Mouse (Mus musculus) kidney, adult 8-10 months (tissue): Measurements from ENCODE around the gene Cbarp.

ENCODE experiments used
- DNase-seq, 2 experiments: peaks; one replicate each; pipeline ENCODE4 v3.0.0; 2022

The Cbarp gene

DNA sequence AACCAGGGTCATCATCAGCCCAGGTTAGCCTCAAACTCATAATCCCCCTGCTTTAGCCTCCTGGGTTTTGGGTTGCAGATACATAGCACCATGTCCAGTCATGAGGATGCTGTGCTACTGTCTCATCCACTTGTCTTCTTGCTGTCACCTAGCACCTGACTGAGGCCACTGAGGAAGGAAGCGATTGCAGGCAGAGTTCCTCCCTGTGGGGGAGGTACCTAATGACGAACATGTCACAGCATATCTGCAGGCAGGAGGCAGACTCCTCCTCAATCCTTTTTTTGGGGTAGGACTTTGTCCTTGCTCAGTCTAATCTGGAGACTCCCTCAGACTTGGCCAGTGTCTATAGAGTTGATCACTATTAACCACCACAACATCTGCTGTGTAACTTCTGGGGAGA is 19.0 kb downstream of the Cbarp start:
- DNase-seq = no peak

DNA sequence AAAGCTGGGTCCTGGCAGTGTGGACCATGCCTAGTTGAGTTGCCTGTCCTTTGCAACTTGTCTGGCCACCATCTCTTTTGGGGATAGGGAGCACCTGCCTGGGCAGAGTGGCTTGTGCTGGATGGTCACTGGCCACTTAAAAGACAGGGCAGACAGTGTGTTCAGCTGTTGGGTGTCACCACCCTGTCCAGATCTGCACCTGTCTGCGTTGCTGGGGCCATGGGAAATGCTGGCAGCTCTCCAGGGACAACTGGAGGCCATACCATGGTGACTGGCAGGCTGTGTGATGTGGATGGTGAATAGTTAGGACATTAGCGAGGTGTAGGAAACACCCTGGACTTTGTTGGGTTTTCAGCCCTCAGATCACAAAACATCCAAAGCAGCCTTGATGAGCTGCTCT is 20.5 kb downstream of the Cbarp start:
- no peak for DNase-seq

DNA sequence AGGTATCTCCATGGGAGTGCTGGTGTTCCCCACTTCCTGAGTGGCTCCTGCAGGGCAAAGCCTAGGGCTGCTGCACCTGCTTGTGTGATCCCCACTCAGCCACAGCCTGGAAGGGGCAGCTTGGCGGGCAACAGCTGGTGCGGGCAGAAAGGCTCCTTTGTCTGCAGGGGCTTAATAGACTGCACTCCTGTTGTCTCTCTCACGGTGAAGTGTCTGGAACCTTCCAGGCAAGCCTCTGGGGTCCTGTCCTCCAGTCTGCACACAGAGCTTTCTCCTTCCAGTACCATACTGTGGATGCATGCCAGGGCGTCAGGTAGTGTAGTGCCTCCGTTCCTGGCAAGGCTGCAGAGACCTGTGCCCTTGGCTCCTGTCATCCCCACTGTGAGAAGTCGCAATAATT is 22.1 kb downstream of the Cbarp start:
- DNase-seq = no peak

DNA sequence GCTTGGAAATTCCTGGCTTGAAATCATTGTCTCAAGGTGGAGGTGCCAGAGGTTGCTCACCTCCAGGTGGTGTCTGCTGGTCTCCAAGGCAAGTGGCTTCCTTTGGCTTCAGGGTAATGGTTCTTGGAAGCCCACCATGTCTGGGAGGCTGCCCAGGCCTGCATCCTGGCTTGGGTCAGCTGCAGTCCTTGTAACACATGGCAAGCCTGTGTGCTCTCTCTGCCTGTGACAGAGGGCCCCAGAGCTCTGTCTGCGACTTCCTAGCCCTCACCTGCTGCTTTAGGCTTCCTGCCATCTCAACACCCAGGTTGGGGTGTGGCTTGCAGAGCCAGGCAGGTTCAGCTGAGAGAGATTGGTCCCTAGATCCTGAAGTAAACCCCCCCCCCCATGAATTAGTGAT is 22.9 kb downstream of the Cbarp start:
- no peak for DNase-seq

DNA sequence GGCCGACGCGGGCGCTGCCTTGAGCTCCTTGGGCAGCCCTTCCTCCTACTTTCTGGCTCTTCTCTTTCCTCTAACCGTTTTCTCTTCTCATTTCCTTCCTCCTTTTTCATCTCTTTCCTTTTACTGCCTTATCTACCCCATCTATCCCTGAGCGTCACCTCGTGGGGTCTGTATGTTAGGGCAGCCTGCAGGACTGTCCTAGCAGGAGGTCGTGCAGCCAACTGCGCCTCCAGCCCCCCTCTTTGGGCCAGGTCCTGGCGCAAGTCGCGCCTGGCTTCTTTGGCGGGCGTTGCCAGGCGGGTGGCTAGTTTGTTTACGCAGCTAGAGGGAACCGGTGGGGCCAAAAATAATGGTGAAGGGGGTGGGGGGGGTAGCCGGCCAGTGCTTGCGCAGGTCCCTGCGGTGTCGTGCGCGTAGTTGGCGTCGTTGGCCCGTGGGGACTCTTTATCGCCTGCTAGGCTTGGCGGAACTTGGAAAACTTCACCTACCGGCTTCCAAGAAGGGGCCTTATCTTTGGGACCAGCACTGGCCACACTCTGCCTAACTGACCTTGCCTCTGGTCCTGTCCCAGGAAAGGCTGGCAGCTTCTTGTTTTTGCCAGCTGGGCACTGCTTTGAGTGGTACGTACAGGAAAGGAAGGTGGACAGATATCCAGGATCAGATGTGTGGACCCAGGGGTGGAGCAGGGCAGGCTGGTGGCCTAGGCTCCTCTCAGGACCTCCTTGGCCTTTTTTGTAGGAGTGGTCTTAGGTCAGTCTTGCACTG is 23.5 kb downstream of the Cbarp start:
- DNase-seq = peak in 1 of 2 experiments; percentile 39

DNA sequence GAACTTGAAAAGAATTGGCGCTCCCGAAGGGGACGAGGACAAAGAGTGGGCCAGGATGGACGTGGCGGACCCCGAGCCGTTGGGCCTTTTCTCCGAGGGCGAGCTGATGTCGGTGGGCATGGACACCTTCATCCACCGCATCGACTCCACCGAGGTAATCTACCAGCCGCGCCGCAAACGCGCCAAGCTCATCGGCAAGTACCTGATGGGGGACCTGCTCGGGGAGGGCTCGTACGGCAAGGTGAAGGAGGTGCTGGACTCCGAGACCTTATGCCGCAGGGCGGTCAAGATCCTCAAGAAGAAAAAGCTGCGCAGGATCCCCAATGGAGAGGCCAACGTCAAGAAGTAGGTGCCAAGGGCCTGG is 24.1 kb downstream of the Cbarp start:
- DNase-seq = peak in 1 of 2 experiments; percentile 23

DNA sequence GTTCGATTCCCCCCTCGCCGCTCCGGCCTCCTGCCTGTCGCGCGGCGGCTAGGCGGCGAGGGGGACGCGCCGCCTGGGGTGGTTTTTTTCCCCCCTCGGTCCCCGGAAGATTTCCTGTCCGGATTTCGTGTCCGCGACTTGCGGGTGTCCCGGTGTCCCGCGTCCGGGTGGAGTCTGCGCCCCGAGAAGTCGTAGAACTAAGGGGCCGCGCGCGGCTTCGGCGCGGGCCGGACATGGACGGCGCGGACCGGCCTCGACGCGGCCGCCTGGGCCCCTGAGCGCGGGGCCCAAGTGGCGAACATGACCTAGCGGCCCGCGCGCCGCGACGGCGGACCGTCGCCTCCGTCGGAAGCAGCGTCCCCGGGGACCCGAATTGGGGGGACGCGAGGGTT is 24.7 kb downstream of the Cbarp start:
- DNase-seq = no peak

DNA sequence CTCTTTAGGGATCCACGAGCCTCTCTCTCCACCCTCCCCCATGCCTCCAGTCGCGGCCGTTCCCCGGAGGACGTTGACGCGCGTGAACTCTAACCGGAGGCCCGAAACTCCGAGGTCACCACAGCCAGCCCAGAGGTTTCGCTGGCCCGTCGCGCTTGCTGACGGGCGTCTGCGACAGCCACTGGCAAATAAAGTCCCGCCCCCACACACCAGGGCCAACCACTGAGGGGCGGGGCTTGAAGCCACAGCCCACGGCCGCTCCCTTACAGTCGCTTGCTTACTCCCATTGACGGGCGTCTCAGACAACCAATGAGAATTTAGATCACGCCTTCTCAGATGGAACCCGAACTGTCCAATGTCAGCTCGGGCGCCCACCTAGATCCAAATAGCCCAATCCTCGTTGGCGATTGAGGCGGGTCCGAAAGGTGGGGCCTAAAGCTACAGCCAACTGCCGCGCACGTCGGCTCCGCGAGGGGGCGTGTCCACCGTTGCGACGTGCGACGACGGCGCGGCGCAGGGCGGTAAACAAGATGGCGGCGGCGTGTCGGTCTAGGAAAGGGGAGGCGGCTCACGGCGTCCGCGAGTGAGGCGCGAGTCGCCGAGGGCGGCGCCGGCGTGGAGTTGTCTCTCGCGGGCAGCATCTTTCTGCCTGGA is 25.2 kb downstream of the Cbarp start, which contains the start of gene Stk11:
Stk11 (plus strand) TSS at position 514 of the 654 bp plus-strand sequence.
- peak; percentile 100 for DNase-seq

DNA sequence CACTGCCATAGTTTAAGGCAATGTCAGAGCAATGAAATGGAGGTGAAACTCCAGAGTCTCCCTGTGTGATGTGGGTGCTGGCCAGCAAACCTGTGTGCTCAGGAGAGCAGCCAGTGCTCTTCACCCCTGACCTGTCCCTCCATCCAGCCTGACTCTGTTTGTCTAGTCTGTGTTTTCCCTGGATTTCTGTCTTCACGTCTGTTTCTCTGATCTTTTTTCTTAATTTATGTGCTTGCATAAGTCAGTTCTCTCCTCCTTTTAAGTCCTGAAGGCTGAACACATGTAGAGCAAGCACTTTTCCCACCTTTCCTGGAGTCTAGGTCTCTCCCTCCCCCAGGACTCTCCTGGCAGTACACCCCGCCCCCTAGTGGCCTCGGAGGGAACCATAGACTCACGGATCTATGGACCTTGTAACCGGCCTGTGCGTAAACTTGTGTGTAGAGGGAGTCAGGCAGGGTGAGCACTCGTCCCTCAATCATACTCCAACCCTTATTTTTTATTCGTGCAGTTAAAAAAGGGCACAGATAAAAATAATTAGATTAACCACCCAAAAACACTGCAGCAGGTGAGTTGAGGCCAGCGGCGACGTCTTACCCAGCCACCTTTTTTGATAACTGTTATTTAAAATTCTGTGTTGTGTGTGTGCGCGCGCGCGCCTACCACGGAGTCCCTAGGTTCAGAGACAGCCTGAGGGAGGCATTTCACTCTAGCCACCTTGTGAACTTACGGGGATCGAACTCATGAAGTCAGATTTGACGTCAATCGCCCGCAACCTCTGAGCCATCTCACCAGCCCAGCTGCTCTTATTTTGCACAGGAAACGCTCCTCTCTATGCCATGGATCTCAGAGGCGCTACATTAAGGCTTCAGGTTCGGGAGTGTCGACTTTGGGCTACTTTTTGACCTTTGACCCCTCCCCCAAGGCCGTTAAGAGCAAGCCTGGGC is 26.0 kb downstream of the Cbarp start:
- DNase-seq = peak; percentile 93 to 96

DNA sequence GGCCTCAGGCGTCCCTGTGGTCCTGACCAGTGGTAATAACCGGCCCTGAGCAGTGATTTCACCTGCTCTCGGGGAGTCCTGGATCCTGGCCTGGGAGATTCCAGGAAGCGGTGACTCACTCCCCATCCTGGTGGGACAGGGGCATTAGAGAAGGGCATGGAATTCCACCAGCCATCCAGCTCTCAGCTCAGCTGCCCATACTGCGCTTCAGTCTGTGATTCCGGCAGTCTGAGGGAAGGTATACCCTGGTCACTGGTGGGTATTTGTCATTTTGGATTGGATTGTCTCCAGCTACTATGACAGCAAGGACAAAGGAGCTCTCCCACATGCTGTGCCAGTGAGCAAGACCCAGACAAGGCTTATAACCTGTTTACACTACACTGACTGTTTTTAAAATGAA is 33.0 kb downstream of the Cbarp start:
- no peak for DNase-seq

DNA sequence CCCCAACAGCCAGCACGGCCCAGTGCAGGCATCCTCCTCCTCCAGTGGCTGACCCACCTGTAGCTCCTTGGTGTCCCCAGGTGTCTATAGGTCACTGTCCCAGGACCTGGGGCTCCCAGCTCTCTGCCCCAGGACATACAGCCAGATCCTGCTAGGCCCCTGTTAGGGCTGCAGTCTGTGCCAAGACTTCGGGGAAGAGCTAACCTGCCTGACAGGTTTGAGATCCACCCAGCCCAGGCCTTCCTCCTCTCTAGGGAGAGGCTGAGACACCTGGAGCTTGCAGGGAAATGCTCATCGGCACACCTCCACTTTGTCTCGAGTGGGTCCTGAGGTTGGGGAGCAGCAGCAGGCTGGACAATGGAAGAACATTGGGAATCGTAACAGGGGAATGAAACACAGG is 34.7 kb downstream of the Cbarp start:
- no peak for DNase-seq

DNA sequence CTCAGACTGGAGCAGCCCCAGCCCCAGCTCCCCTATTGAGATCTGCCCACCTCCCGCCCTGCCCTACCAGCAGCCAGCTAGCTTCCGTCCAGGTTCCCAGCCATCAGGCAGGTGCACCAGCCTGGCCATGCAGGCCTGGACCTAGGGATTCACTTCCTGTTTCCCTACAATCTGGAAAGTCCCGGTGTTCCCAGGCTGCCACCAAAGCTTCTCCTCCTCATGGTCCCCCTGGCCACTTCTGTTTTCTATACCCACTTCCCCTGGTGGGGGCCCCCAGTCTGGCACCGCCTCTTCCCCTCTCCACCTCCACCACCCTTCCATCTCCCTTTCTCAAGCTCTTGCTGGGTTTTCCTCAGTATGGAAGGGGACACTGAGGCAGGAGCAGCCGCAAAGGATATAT is 35.2 kb downstream of the Cbarp start, which contains the start of gene Sbno2:
Sbno2 (minus strand) TSS at position 112 of the 400 bp plus-strand sequence.
- no peak for DNase-seq

DNA sequence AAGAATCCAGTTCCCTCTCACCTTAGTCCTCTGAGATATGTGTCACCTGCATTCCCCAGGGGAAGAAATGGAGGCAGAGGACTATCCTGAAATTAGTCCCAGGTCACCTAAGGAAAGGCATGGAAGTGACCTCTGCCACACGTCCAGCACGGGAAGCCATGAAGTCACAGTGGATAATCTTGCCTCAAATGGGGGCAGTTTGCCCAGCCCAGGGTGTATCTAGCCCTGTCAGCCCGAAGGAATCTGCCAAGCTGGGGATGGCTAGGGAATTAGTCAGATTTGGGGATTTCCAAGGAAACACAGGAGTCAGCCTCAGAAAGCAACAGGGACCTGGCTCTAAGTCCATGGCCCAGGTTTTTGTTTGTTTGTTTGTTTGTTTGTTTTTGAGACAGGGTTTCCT is 36.5 kb downstream of the Cbarp start:
- no peak for DNase-seq

DNA sequence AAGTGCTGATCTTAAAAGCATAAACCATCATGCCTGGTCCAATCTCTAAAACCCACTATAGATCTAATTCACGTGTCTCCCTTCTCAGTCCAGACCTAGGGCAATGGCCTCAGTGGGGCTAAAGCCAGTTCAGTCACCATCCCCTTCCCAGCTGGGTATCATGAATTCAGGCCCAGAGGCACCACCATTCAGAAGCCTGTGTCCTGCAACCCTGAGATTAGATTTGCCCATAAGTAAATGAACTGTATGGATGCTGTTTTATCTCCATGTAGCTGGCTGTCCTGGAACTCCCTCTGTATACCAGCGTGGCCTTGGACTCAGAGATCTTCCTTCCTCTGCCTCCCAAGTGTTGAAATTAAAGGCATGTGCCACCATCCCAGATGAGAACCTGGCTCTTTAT is 37.6 kb downstream of the Cbarp start:
- DNase-seq = no peak

DNA sequence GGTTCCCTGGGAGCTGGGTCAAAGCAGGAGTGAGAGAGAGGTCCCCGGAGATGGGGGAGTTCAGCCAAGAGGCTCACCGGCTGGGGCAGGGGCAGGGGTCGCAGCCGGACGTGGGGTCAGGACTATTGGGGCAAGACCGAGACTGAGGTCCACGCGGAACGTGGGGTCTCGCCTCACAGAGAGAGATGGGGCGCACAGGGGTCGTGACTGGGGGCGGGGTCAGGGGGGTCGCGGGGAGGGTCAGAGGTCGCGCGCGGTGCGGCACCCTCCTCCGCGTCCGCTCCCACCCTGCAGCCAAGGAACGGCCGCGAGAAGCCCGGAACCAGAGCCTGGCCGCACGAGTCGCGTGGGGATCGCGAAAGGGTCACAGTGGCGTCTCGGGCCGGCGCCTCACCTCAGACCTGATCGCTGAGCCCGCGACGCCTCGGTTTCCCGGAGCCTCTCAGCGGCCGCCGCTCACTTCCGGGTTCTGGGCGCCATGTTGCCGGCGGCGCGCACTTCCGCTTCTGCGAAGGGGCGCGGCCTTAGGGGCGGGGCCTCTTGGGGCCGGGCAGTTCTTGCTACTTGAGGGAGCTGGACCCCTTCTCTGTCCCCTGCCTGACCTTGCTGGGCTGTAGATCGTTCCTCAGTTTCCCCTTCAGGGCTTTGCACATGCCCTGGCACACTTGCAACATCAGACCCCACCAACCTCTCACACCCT is 38.3 kb downstream of the Cbarp start:
- peak; percentile 84 to 87 for DNase-seq

DNA sequence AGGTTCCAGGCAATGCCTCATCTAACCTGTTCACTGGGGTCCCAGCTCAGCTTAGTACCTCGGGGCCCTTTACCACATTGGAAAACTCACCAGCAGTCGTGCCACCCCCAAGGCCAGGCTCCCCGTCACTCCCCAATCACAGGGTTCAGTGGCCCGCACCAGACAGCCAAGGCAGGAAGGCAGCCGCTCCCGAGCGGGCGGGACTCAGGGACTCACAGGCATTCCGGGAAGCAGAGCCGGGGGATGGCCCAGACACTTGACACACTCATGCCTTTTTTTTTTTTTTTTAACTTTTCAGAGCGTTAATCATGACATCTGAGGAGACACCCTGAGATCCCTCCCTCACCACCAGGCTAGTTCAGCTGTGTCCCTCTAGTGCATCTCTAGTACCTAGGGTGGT is 39.7 kb downstream of the Cbarp start:
- DNase-seq = peak in 1 of 2 experiments; percentile 42

DNA sequence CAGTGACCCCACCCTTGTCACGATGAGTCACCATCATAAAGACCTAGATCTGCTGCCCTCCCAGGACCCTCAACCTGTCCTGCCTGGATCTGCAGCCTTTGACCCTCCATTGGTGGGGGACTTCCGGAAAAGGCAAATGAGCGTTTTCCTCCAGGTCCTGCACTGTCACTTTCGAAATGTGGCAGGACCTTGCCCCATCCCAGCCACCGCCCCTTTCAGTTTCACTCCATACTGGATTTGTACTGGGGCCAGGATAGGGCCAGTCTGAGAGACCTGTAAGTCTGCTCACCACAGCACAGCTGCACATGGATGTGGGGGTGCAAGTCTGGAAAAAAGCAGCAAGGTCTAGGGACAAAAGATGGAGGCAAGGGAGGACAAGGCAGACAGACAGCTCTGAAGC is 42.0 kb downstream of the Cbarp start:
- no peak for DNase-seq

DNA sequence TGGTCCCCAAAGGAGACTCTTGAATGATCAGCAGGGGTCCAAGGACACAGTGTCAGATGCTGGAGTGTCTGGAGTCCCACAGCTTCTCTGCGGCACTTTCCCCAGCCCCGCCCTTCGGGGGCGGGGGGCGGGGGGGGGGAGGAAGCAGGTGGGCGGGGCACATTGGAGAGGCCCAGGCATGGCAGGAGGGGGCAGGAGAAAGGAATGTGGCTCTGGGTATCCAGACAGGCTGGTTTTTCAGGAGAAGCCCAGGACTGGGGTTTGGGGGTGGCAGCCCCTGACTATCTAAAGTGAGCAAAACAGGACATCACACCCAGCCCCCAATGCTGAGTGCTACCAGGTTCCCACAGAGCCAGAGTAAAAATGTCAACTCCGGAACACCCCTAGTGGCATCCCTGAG is 43.4 kb downstream of the Cbarp start:
- no peak for DNase-seq

DNA sequence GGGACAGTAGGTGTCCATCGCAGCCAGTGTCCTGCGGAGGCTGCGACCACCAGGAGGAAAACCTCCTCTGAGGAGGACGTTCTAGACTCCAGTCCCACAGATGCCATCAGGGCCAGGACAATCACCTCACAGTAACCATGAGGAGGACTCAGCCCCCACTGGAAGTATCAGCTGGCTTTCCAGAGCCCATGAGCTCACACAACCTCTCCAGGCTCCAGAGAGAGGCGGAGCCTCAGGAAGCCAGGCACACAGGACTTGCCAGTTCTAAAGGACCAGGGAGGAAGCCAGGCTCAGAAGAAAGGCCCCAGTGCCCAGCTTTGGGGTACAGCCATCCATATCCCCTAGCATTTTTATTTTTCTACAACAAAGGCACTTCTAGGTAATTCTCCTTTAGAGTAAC is 45.1 kb downstream of the Cbarp start:
- DNase-seq = no peak

DNA sequence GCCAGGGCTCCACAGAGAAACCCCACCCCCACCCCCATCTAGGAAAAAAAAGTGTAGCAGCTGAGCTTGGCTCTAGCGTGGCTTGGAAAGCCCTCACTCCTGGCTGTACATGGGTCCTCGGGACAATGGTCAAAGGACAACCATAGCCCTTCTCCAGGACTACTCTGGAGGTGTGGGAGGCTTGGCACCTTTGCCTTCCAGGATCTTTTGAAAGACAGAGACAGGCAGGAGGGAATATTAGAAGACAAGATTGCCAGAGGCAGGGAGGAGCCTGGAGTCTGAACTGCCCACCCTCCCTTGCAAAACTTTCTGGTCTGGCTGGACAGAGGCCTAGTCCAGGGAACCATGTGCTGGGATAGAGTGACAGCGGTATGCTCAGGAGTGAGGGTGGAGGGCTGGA is 46.0 kb downstream of the Cbarp start:
- DNase-seq = peak; percentile 58 to 75

DNA sequence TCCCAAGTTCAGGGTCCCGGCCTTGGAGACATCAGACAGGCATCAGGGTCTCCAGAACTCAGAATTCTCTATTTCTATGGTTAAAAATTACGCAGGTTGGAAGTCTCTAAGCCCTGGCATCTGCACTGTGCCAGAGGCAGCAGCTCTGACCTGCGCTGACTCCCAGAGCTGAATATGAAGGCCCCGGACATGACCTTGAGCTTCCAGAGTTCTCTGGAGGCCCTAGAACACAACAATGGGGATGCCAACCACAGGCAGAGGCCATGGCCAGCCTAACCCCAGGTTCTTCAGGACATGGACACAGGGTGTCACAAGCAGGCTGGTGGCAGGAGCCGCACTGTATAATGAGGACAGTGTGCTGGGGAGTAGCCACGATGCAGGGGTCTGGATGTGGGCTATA is 46.5 kb downstream of the Cbarp start:
- no peak for DNase-seq

DNA sequence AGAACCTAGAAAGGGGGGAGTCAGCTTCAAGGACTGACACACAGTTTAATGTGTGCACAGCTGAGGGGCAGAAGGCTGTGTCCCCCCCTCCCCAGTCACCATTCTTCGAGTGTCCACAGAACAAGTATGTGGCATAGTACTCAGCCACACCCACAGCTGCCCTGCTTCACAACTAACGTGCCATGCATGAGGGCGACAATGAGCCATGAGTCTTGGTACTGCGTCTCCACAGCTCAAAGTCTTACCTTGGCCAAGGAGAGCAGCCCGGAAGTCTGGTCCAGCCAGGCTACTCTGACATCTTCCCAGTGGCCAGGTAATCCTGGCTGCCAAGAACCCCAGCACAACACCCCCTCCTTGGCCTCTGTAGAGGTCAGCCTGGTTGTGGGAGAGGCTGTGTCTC is 47.9 kb downstream of the Cbarp start:
- no peak for DNase-seq

DNA sequence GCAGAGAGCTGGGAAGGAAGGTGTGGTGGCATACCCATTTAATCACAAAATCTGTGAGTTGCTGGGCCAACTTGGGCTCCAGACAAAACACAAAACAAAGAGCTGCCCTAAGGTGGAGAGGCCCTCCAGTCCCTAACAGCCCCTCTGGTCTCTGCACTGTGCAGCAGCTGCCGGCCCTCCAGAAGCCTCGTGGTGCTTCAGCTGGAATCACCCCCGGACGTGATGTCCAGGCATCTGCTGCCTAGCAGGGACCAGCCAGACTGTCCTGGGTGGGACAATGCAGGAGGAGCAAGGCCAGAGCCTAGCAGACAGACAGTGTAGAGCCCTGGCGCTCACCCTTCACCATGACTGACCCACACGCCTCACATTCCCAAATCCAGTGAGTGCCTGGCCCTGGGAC is 49.1 kb downstream of the Cbarp start:
- DNase-seq = no peak
